Mouse (Mus musculus): ENCODE measurements at regions not wholly inside any gene's neighbourhood (a gene's known extent, or its start where the extent isn't known, plus 50 kb on each side); places are given as distances from the start of the nearest gene placed in this dataset.
"Not testable (repeated sequence)": the region's sequence is repeated elsewhere in the genome, so short reads cannot be mapped to it uniquely, and the experiment has no call there.

DNA sequence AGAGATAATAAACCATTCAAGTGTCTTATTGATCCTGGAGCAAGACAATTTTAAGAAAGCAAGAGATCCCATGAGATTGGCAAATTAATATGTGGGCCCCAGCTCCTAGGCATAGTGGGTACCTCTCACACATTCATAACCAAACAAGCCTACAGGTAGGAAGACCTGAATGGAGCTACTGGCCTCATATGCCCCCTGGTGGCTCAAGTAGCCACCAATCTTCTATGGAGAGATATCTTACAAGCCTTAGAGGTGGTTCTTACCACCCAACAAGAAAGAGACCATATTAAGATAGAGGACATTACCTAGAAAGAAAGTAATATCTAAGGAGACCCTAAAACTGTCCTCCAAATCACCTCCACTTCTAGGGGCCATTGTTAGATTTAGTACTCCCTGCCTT, 523.2 kb downstream of the Hace1 start:
- ATAC-seq: no peak

DNA sequence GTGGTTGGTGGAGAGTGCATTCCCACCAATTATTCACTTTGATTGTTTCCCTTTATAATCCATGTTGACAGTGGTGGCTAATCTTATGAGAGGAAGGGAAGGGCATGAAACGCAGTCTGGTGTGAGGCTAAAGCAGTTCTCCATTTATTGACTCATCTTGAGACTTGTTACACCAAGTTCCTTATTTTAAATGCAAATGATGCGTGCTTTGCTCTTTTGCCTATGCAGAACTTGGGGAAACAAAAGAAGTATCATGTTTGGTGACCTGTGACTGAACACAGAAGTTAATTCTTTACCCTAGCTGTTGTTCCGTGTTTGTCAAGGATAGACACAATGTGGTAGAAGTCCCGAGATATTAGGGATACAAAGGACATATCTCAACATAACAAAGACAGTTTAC, 531.2 kb downstream of the Hace1 start:
- ATAC-seq: no peak

GRCm38 (mm10) chr10:46114631-46115130, 537.1 kb downstream of the Hace1 start:
- ATAC-seq: no peak

GRCm38 (mm10) chr10:46122409-46122808, 544.8 kb downstream of the Hace1 start:
- ATAC-seq: not testable (repeated sequence)

DNA sequence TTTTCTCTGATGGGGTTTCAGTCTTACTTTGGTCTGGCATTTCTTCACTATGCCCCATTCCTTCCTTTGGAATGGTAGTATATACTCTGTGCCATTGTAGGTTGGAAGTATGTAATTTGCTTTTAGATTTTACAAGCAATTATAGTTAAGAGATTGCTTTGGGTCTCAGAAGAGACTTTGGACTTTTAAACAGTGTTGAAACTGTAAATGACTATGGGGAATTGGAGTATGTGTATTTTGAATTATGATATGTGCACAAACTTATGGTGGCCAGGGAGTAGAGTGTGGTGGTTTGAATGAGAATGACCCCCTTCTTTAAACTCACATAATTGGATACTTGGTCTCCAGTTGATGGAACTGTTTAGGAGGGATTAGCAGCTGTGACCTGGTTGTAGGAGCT, 546.2 kb downstream of the Hace1 start:
- ATAC-seq: no peak

DNA sequence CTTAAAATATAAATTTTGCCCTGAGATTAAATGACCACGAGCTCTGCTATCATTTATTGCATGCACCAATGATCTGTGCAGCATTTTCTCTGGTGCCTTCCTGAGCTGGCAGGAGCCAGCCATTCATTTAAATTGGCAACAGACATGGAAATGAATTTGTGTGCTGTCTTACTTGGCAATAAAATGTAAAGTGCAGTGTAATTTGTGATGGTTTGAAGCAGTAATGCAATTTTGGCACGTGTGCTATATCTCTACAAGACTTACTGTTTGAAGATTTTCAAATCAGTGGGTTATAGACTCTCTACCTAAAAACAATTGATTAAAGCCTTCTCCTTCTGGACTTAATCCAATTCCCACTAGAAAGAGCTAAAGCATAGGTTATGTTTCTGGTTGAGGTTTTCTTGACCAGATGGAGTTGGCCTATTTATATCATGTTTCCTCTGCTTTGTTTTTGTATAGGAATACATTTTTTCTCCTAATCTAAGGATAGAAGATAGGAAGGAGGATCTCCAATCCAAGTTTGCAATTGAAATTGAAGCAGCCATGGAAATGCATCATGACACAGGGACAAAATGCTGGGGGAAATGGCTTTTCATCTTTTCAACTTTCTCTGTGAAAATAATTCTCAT, 557.6 kb downstream of the Hace1 start:
- no peak for ATAC-seq

- no peak for ATAC-seq
Measured at GRCm38 (mm10) chr10:46174035-46174434, 596.4 kb downstream of the Hace1 start.

DNA sequence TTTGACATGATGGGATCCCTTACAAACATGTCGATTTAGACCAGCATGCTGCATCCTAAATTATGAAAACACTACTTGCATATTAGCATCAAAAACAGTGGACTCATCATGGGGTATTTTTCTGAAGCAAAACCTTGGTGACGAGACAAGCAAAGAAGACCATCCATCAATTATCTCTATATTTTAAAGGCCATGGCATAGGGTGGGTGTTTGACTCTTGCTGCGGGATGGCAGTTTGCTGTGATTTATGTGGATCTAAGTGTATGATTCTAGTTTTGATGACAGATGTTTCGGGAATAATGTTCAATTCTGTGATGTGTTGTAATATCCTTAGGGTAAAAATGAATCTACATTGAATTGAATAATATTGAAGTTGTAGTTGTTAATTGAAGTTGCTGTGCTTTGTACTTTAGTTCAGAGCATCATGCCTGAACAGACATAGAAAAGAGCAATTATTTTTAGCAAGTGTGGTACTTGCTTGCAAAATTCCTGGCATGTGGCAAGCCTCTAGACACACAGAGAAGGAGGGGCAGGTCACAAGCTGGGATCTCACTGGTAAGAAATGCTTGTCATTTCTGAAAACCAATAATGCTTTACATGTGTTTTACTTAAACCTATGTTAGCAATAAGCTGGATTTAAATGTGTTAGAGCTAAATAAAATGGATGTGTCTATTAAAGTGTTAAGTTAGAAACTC, 608.3 kb downstream of the Hace1 start:
- ATAC-seq: no peak

DNA sequence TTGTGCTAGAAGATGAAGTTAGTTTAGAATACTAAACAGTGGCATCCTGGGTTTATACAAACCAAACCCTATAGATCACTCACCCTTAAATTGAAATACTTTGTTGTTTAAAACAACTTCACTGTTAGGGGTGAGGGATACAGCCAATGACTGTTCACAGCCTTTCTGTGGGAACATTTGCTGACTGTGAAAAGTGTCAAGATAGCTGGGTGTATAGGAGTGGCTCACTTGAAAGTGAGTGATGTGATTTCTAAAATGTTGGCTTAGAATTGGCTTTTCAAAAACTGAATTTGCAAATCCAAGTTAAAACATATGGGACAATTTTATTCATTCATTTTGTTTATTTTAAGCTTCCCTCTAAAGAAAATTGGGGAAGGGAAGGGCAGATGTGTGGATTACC, 616.5 kb downstream of the Hace1 start:
- no peak for ATAC-seq

DNA sequence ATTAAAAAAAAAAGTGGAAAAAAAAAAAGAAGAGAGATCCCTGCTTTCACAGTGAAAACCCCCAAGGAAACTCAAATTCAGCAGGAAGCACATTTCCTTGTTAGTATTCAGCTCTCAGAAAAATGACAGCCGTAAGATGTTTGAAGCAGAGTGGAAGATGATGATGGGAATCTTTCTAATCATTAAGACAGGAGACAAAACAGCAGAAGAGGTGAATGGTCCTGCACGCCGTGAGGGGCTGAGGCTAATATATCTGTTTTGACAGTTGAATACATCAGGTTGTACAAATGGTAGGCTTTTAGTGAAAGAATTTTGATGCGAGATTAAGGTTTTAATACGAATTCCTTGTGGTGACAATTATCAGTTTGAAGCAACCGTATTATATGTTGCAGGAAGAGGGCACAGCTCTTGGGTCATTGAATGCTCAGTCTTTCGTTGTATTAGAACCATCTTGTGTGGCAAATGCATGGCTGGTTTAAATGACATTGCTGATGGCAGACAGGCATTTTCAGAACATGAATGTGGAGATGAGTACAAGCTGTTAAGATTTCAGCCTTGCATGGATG, 649.3 kb downstream of the Hace1 start:
- no peak for ATAC-seq

- ATAC-seq: no peak
Measured at GRCm38 (mm10) chr10:46229608-46230007, 652.0 kb downstream of the Hace1 start.

GRCm38 (mm10) chr10:46235581-46235980, 658.0 kb downstream of the Hace1 start:
- no peak for ATAC-seq

DNA sequence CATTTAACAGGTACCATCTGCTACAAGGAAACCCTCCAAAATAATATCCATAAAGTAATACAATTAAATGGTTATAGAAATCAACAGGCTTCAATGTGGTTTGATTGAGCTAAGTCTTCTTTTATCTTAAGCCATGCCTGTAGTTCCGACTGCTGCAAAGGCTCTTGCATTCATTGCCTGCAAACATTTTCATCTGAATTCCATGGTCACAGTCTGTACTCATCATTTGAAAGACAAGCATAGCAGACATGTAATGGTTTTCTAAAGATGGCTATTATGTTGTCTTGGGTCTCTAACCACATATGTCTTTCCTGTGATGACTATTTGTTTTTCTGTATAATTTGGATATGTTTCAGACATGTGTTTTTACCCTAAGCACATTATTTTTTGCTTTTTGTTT, 677.9 kb downstream of the Hace1 start:
- ATAC-seq: no peak

GRCm38 (mm10) chr10:46269710-46270109, 692.1 kb downstream of the Hace1 start:
- no peak for ATAC-seq

GRCm38 (mm10) chr10:46273846-46274245, 696.2 kb downstream of the Hace1 start:
- no peak for ATAC-seq

DNA sequence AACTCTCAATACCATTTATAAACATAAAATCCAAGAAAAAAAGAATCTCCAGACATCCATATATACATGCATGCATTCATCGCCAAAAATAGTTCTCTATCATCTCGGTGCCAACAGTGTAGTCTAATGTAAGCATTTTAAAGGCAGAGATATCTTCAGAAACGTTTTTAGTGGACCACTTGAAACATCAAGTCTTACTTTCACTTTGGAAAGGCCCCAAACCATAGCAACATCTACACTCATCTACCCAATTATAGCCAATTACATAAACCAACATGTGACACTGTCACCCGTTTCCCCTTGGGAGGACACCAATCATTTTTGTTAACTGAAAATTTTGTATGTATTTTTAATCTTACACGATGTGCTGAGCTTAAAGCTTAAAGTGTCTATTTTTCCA, 716.7 kb downstream of the Hace1 start:
- ATAC-seq: no peak

GRCm38 (mm10) chr10:46298352-46298751, 720.7 kb downstream of the Hace1 start:
- ATAC-seq: no peak

DNA sequence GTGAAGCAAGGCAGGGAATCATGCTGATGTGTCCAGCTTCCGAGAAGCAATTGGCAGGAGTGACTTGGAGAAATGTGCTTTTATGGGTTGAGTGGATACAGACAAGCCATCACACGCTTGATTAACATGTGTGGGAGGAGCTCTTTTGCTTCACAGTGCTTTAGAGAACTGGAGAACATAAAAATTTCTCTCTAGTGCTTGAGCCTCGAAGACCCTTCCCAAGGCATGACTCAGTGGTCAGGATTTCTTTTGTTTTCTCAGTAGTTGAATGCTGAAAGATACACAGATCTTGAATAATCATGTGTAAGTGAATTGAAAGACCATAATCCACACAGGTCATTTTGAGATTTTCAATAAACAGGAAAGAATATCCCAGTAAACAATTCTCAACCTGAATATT, 721.9 kb downstream of the Hace1 start:
- no peak for ATAC-seq

GRCm38 (mm10) chr10:46320328-46321038, 742.9 kb downstream of the Hace1 start:
- no peak for ATAC-seq

GRCm38 (mm10) chr10:46321040-46321439, 743.4 kb downstream of the Hace1 start:
- no peak for ATAC-seq

DNA sequence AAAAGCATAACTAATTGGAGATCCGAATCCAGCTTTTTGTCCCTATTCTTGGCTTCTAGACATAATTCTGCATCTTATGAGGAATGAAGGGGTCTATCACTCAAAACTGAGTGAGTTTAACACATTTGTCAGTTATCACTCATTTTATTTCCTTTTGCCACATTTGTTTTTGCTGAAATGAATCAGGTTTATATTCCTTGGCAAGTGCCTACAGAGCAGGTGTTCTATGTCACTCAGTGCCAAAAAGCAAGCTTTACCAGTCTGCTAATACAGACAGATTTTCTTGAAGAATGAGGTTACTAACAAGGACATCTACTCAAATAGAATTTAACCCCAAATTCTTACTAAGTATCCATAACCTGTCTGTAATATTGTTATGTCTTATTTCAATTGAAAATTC, 751.4 kb downstream of the Hace1 start:
- ATAC-seq: no peak

- ATAC-seq: no peak
Measured at GRCm38 (mm10) chr10:46331599-46332283, 754.1 kb downstream of the Hace1 start.

DNA sequence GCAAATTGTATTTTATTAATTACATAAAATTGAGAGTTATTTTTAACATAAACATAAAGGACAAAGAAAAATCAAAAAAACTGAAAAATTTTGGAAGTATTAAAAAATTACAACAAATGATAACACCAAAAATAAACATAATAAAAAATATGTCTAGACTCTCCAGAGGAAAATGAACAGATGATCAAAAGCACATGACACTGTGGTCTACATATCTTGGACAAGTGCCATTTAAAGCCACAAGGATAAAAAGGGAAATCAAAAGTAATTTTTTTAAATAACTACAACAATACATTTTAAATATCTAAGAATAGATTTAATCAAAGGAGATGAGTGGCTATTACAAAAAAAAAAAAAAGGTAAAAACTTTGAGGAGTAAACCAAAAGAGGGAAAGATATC, 755.6 kb downstream of the Hace1 start:
- ATAC-seq: no peak

Measured in CD4-positive, CD25-positive, alpha-beta regulatory T cell, adult 4 months (primary cell).